Mouse (Mus musculus) skeletal muscle tissue, adult 2 months (tissue): ENCODE measurements around the gene Sos2.
"Not testable (repeated sequence)": the region's sequence is repeated elsewhere in the genome, so short reads cannot be mapped to it uniquely, and the experiment has no call there.

Experiments
- DNase-seq: peaks from one replicate; pipeline ENCODE4 v3.0.0-alpha.2; 2012; ENCODE audit warnings: low read depth, low spot score

The Sos2 gene

GRCm38 (mm10) chr12:69674576-69675537, 6.8 kb downstream of the Sos2 start:
- DNase-seq = no peak

GRCm38 (mm10) chr12:69674176-69674575, 7.5 kb downstream of the Sos2 start:
- DNase-seq = no peak

DNA sequence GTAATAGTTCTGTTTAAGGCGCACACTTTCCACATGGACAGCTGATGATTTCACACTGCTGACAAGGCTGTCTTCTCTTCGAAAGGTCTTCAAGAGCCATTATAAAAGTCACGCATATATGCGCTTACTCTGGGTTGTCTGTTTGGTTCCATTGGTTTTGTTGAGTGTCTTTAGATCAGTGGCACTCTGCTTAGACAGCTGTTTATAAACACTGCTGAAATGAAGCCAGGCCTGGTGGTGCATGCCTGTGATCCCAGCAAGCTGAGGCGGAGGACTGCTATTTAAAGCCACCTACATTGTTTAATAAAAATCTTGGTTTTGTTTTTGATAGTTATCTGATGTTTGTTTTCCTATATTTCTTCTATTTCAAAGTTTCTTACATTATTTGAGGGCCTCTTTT, 14.9 kb downstream of the Sos2 start:
- DNase-seq = no peak

DNA sequence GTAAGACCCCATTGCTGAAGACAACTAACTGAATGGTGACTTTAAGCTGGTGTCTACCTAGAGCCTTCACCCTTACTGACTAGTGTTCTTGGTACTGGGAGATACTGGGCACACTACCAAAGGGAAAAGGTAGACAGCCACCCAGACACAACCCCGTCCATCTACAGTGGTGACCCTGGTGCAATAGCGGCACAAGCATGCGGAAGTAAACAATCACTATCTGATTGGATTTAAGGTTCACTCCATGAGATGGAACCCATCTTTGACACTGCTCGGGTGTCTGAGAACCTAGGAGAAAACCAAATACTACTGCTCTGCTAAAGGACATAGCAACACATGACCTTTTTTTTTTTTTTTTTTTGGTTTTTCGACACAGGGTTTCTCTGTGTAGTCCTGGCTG, 20.0 kb downstream of the Sos2 start:
- DNase-seq = no peak

- DNase-seq = peak; percentile 43
Measured at GRCm38 (mm10) chr12:69653973-69654372, 27.7 kb downstream of the Sos2 start.

GRCm38 (mm10) chr12:69649511-69649910, 32.1 kb downstream of the Sos2 start:
- no peak for DNase-seq

GRCm38 (mm10) chr12:69645821-69646616, 35.6 kb downstream of the Sos2 start:
- DNase-seq = no peak

GRCm38 (mm10) chr12:69644877-69645276, 36.8 kb downstream of the Sos2 start:
- peak; percentile 10 for DNase-seq

DNA sequence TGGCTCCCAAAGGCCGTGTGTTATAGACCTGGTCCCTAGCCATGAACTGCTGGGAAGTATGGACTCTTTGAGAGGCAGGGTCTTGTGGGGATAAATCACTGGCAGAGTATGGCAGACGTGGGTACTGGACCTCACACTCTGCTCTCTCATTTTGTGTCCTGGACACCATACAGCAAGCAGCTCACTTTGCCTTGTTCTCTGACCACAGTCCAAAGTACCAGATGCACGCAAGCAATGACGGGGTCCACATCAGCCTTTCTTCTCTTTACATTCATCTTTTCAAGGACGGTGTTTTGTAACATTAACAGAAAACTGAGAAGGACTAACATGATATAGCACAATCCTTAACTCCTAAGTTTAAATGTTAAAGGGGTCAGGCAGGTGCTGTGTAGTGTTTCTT, 38.8 kb downstream of the Sos2 start:
- DNase-seq = no peak

- no peak for DNase-seq
Measured at GRCm38 (mm10) chr12:69634761-69635160, 46.9 kb downstream of the Sos2 start.

DNA sequence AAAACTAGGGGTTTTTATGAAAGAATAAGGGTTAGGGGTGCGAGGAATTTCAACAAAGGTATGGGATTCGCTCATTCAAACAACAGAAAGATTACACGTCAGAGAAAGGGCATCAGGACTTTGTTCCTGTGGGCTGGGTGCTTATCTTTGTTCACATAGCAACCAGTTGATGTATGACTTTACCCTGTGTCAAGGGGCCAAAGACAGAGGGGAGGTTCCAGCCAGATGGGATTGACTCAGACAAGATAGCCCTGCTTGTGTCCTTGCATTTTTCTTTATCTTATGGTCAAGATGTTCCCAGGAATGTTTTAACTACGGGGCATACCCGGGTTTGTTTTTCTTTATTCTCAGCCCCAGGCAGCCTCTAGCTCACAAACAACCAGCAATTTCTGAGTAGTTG, 63.1 kb downstream of the Sos2 start:
- not testable (repeated sequence) for DNase-seq

GRCm38 (mm10) chr12:69604367-69604766, 77.3 kb downstream of the Sos2 start:
- DNase-seq = no peak

DNA sequence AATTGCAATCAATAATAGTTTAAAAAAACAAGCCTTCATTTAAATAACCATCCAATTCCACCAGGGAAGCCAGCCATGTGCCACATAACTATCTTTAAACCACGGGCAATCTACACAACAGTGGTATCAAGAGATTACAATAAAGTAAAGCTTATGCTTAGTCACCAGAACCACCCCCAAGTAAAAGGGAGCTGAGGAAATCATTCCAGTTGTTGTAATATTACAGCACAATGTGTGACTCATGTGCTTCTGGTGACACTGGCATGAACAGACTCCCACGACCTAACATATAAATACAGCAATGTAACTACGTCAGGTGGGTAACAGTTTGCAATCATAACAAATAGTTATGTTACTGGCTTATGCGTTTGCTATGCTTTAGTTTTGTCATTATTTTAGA, 84.2 kb downstream of the Sos2 start:
- DNase-seq = no peak

GRCm38 (mm10) chr12:69593130-69593529, 88.5 kb downstream of the Sos2 start:
- no peak for DNase-seq

DNA sequence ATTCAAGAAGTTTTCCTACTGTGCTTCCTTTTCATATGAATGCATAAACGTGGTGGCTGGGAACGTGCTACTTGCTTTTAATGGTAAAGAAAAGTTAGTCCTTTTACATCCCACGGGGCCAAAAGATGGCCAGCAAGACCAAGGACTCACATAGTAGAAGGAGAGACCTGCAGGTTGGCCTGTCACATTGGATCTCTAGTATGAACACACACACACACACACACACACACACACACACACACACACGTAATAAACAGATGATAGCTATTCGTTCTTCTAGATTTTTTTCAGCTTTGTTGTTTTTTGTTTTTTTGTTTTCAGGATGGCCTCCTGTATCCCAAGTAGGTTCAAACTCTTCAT, 98.4 kb downstream of the Sos2 start:
- DNase-seq = no peak

DNA sequence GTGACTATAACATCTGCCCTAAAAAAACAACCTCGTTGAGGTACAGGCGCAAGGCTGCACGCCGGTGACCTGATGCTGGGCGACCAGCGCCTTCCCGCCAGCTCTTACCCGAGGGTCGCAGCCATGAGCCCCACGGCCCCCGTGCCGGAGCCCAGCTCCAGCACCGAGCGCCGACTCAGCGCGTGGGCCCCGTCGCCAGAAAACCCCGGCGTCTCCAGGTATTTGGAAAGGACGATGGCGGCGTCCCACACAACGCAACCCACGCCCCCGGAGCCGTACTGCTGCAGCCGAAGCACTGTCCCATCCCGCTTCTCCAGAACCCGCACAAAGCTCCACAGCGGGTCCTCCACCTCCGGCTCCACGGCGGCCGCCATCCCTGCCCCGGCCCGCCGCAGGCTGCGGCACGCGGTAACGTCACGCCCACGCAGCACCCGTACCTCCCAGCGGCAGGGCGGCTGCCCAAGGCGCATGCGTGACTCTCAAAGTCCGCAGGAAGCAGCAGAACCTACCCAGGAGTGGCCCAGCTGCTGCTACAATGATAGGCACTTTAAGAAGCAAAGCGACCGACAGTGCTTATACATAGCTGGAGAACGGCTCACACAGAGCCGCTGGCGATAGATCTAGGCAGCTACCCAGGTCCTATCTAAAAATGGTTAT, 98.9 kb downstream of the Sos2 start, which contains the start of gene Vcpkmt:
Gene Vcpkmt (minus strand): TSS at position 416 of the 657 bp plus-strand sequence.
- peak; percentile 90 for DNase-seq

GRCm38 (mm10) chr12:69582216-69582612, 99.4 kb downstream of the Sos2 start:
- DNase-seq = no peak

DNA sequence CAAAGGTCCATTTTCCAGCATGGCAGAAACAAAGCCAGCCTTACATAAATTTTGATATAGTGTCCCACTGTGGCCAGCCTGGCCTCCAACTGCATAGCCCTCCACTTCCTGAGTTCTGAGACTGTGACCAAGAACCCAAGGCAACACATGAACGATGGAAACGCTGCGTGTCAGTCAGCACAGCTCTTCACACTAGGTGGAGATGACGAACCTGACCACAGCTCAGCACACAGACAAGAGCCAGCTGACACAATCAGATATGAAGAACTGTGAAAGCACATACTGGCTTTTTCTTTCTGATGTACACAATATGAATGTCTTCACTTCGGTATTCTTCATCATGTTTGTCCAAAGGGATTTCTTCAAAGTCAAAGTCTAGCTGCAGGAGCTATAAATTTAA, 102.0 kb downstream of the Sos2 start:
- DNase-seq = no peak

- no peak for DNase-seq
Measured at GRCm38 (mm10) chr12:69576120-69576627, 105.5 kb downstream of the Sos2 start.

- peak; percentile 77 for DNase-seq
Measured at GRCm38 (mm10) chr12:69573916-69574881, 107.5 kb downstream of the Sos2 start.

DNA sequence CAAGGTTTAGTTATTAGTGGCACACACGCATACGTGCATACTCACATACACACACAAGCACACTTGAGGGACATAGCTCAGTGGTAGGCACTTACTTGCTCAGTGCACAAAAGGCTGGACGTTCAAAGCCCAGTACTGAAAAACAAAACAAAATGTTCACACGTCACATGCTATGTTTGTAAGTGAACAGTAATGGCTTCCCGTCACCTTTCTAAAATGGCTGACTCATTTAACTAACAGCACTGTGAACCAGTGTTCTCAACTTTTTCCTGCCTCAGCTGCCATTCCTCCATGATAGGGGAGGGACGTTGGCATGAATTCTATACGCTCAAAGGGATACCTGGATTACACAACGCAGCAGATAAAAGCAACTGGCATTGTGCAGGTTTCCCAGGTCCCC, 108.4 kb downstream of the Sos2 start:
- no peak for DNase-seq
